Mouse (Mus musculus) midbrain, embryonic 16.5 days (tissue): ENCODE measurements around the gene 1110004F10Rik. TPM values are rescaled to one million over a fixed set of nuclear protein-coding genes. Genes with fewer than 3 reads are reported as not detected.

Experiments
- ATAC-seq: fragments of 200-750 bp; cut with Nextera tagmentation; 2 replicates; pipeline ENCODE4 v1.8.0; 2017; ENCODE audit warnings: moderate TSS enrichment
- H3K27ac ChIP-seq: fragments of 300-500 bp; sonication (generic); 2 replicates; pipeline ENCODE4 v1.5.1; 2014; ENCODE audit warnings: mild to moderate bottlenecking, low read length, mixed read lengths
- H3K27me3 ChIP-seq: fragments of 300-500 bp; sonication (generic); 2 replicates; pipeline ENCODE4 v1.6.1; 2014; ENCODE audit warnings: low read depth, low read length, mixed read lengths; ENCODE audit not compliant: control insufficient read depth, insufficient read depth
- H3K36me3 ChIP-seq: fragments of 300-500 bp; sonication (generic); 2 replicates; pipeline ENCODE4 v1.6.1; 2014; ENCODE audit warnings: mild to moderate bottlenecking, low read length, moderate library complexity, mixed read lengths; ENCODE audit not compliant: control insufficient read depth, insufficient read depth
- H3K4me1 ChIP-seq: fragments of 300-500 bp; sonication (generic); 2 replicates; pipeline ENCODE4 v1.6.1; 2014; ENCODE audit warnings: mild to moderate bottlenecking, low read length, mixed read lengths; ENCODE audit not compliant: control insufficient read depth, insufficient read depth
- H3K4me2 ChIP-seq: fragments of 300-500 bp; sonication (generic); 2 replicates; pipeline ENCODE4 v1.6.1; 2014; ENCODE audit warnings: mild to moderate bottlenecking, low read length, mixed read lengths
- H3K4me3 ChIP-seq: fragments of 300-500 bp; sonication (generic); 2 replicates; pipeline ENCODE4 v1.5.1; 2014; ENCODE audit warnings: low read depth, mild to moderate bottlenecking, low read length, moderate library complexity, mixed read lengths
- H3K9ac ChIP-seq: fragments of 300-500 bp; sonication (generic); 2 replicates; pipeline ENCODE4 v1.6.1; 2014; ENCODE audit warnings: low read depth, low read length, mixed read lengths
- H3K9me3 ChIP-seq: fragments of 300-500 bp; sonication (generic); replicated peaks from 2 replicates; pipeline ENCODE4 v1.6.1; 2014; ENCODE audit warnings: mild to moderate bottlenecking, low read length, mixed read lengths; ENCODE audit not compliant: control insufficient read depth, poor library complexity, severe bottlenecking
- WGBS: fragments of 180-500 bp; shearing (Covaris S2); extraction: QIAGEN DNeasy Blood & Tissue Kit; methylation state at CpG from one replicate; pipeline ENCODE4 v1.1.7; 2014; 5-methylcytosine and 5-hydroxymethylcytosine counted together
- polyA plus RNA-seq: library from polyadenylated mRNA; unstranded; fragments of >200 nt; fragmentation: Nextera tagmentation; extraction: Ambion mirVana; gene quantifications from 2 replicates; pipeline ENCODE4 v1.2.1, GENCODE M21; 2015

1110004F10Rik gene
- polyA plus RNA-seq, 1 experiment from 2014 or later, result 363 TPM

- no peak overlapping the region for H3K4me3 ChIP-seq
- WGBS, result 79% methylated on average over 1 of the region's 1 CpGs
Observed at GRCm38 (mm10) chr7:116119306-116119857, 80.2 kb downstream of the 1110004F10Rik start.

GRCm38 (mm10) chr7:116120737-116121136 is 81.5 kb downstream of the 1110004F10Rik start:
- no peak overlapping the region for H3K4me2 ChIP-seq
- no peaks in the 10 kb centered on the region for H3K27me3 ChIP-seq
- ATAC-seq, result no peak
- H3K4me1 ChIP-seq, result peaks cover 14% of the 10 kb centered on the region
- H3K36me3 ChIP-seq, result no peaks in the 10 kb centered on the region
- 34% methylated on average over 4 of the region's 4 CpGs for WGBS
- H3K27ac ChIP-seq, result no peak overlapping the region
- no peak overlapping the region for H3K4me3 ChIP-seq
- H3K9ac ChIP-seq, result no peak overlapping the region
- H3K9me3 ChIP-seq, result no peaks in the 10 kb centered on the region

More at GRCm38 (mm10) chr7:116119306-116119857, 80.2 kb downstream of the 1110004F10Rik start:
- no peaks in the 10 kb centered on the region for H3K36me3 ChIP-seq
- no peak overlapping the region for H3K9ac ChIP-seq
- H3K4me2 ChIP-seq, result no peak overlapping the region
- peaks cover 14% of the 10 kb centered on the region for H3K4me1 ChIP-seq
- H3K27me3 ChIP-seq, result no peaks in the 10 kb centered on the region
- no peak overlapping the region for H3K27ac ChIP-seq
- no peak for ATAC-seq
- H3K9me3 ChIP-seq, result no peaks in the 10 kb centered on the region

- Histone ChIP-seq H3K4me2 (no peak overlapping the region), H3K36me3 (no peaks in the 10 kb centered on the region), H3K9me3 (no peaks in the 10 kb centered on the region), H3K4me3 (no peak overlapping the region), H3K27ac (no peak overlapping the region), H3K9ac (peak overlapping the region; percentile 10), H3K27me3 (no peaks in the 10 kb centered on the region), H3K4me1 (peaks cover 14% of the 10 kb centered on the region)
- WGBS, result 16% methylated on average over 11 of the region's 11 CpGs
- ATAC-seq, result 0 out of 2 replicates have a peak, but pooled peaks have one; percentile 29
Observed at GRCm38 (mm10) chr7:116121202-116121601, 82.0 kb downstream of the 1110004F10Rik start.

GRCm38 (mm10) chr7:116122981-116123596 is 83.9 kb downstream of the 1110004F10Rik start:
- Histone ChIP-seq H3K36me3 (no peaks in the 10 kb centered on the region), H3K4me2 (no peak overlapping the region), H3K4me1 (peaks cover 14% of the 10 kb centered on the region), H3K27ac (peak overlapping the region; percentile 52; the same call in 1 of the 2 replicates), H3K9ac (no peak overlapping the region), H3K4me3 (no peak overlapping the region), H3K9me3 (no peaks in the 10 kb centered on the region), H3K27me3 (no peaks in the 10 kb centered on the region)
- 20% methylated on average over 13 of the region's 13 CpGs for WGBS
- peak; percentile 73 for ATAC-seq

- Histone ChIP-seq H3K9me3 (no peaks in the 10 kb centered on the region), H3K27me3 (no peaks in the 10 kb centered on the region), H3K27ac (no peak overlapping the region), H3K4me2 (no peak overlapping the region), H3K4me1 (peaks cover 14% of the 10 kb centered on the region), H3K36me3 (no peaks in the 10 kb centered on the region), H3K4me3 (no peak overlapping the region), H3K9ac (no peak overlapping the region)
- no peak for ATAC-seq
- WGBS, result 79% methylated on average over 2 of the region's 2 CpGs
Observed at GRCm38 (mm10) chr7:116123597-116123985, 84.4 kb downstream of the 1110004F10Rik start.

- ATAC-seq, result no peak
- no peaks in the 10 kb centered on the region for H3K9me3 ChIP-seq
- no peaks in the 10 kb centered on the region for H3K27me3 ChIP-seq
- 88% methylated on average over 12 of the region's 12 CpGs for WGBS
- H3K27ac ChIP-seq, result no peak overlapping the region
- no peak overlapping the region for H3K4me2 ChIP-seq
- peaks cover 14% of the 10 kb centered on the region for H3K4me1 ChIP-seq
- H3K4me3 ChIP-seq, result no peak overlapping the region
- H3K9ac ChIP-seq, result no peak overlapping the region
- H3K36me3 ChIP-seq, result no peaks in the 10 kb centered on the region
Observed at GRCm38 (mm10) chr7:116124057-116124456, 84.9 kb downstream of the 1110004F10Rik start.

GRCm38 (mm10) chr7:116125671-116126070 is 86.5 kb downstream of the 1110004F10Rik start:
- ATAC-seq, result no peak
- no peaks in the 10 kb centered on the region for H3K36me3 ChIP-seq
- peaks cover 14% of the 10 kb centered on the region for H3K4me1 ChIP-seq
- H3K27me3 ChIP-seq, result no peaks in the 10 kb centered on the region
- WGBS, result 76% methylated on average over 7 of the region's 7 CpGs
- no peaks in the 10 kb centered on the region for H3K9me3 ChIP-seq
- H3K9ac ChIP-seq, result no peak overlapping the region
- H3K4me3 ChIP-seq, result no peak overlapping the region
- H3K4me2 ChIP-seq, result no peak overlapping the region
- H3K27ac ChIP-seq, result no peak overlapping the region

- Histone ChIP-seq H3K9me3 (no peaks in the 10 kb centered on the region), H3K36me3 (no peaks in the 10 kb centered on the region), H3K27me3 (no peaks in the 10 kb centered on the region), H3K4me2 (no peak overlapping the region), H3K4me3 (no peak overlapping the region), H3K4me1 (peaks cover 13% of the 10 kb centered on the region), H3K9ac (no peak overlapping the region), H3K27ac (no peak overlapping the region)
- 89% methylated on average over 2 of the region's 2 CpGs for WGBS
- no peak for ATAC-seq
Observed at GRCm38 (mm10) chr7:116127052-116127451, 87.9 kb downstream of the 1110004F10Rik start.

GRCm38 (mm10) chr7:116128286-116128685 is 89.1 kb downstream of the 1110004F10Rik start:
- Histone ChIP-seq H3K27me3 (no peaks in the 10 kb centered on the region), H3K9me3 (no peaks in the 10 kb centered on the region), H3K4me1 (peaks cover 5% of the 10 kb centered on the region; the same call in 1 of the 2 replicates), H3K4me2 (no peak overlapping the region), H3K27ac (no peak overlapping the region), H3K9ac (no peak overlapping the region), H3K4me3 (no peak overlapping the region), H3K36me3 (no peaks in the 10 kb centered on the region)
- 95% methylated on average over 8 of the region's 8 CpGs for WGBS
- ATAC-seq, result no peak
